Mouse (Mus musculus): ENCODE results near the gene Grb2. TPM values are rescaled to one million over a fixed set of nuclear protein-coding genes. Genes with fewer than 3 reads are reported as not detected.

The Grb2 gene
- polyA plus RNA-seq, 1 experiment from 2014 or later, result 188 TPM

GRCm38 (mm10) chr11:115639540-115639939, 68.9 kb downstream of the Grb2 start:
- no peaks in the 10 kb centered on the region for H3K36me3 ChIP-seq (ENCODE audit: control insufficient read depth, insufficient read depth)
- H3K27ac ChIP-seq (ENCODE audit: low read length), result no peak overlapping the region
- no peaks in the 10 kb centered on the region for H3K9me3 ChIP-seq (ENCODE audit: control insufficient read depth, low read length)
- no peak overlapping the region for H3K4me2 ChIP-seq (ENCODE audit: low read length)
- no peak overlapping the region for H3K4me3 ChIP-seq (replicated peaks; ENCODE audit: low read length)
- H3K27me3 ChIP-seq (replicated peaks; ENCODE audit: control insufficient read depth, insufficient read depth, low read length), result no peaks in the 10 kb centered on the region
- H3K4me1 ChIP-seq (replicated peaks; ENCODE audit: control insufficient read depth, insufficient read depth, low read length), result no peaks in the 10 kb centered on the region
- ATAC-seq, result no peak
- 93% methylated on average over 4 of the region's 4 CpGs for WGBS
- no peak overlapping the region for H3K9ac ChIP-seq (replicated peaks; ENCODE audit: low read depth, low read length)

- no peaks in the 10 kb centered on the region for H3K27me3 ChIP-seq (replicated peaks; ENCODE audit: control insufficient read depth, insufficient read depth, low read length)
- H3K4me2 ChIP-seq (ENCODE audit: low read length), result no peak overlapping the region
- H3K4me1 ChIP-seq (replicated peaks; ENCODE audit: control insufficient read depth, insufficient read depth, low read length), result no peaks in the 10 kb centered on the region
- no peak for ATAC-seq
- H3K9ac ChIP-seq (replicated peaks; ENCODE audit: low read depth, low read length), result no peak overlapping the region
- no peaks in the 10 kb centered on the region for H3K36me3 ChIP-seq (ENCODE audit: control insufficient read depth, insufficient read depth)
- H3K9me3 ChIP-seq (ENCODE audit: control insufficient read depth, low read length), result no peaks in the 10 kb centered on the region
- H3K27ac ChIP-seq (ENCODE audit: low read length), result no peak overlapping the region
- no peak overlapping the region for H3K4me3 ChIP-seq (replicated peaks; ENCODE audit: low read length)
- WGBS, result 82% methylated on average over 5 of the region's 5 CpGs
Measured at GRCm38 (mm10) chr11:115638498-115639409, 69.6 kb downstream of the Grb2 start.

DNA sequence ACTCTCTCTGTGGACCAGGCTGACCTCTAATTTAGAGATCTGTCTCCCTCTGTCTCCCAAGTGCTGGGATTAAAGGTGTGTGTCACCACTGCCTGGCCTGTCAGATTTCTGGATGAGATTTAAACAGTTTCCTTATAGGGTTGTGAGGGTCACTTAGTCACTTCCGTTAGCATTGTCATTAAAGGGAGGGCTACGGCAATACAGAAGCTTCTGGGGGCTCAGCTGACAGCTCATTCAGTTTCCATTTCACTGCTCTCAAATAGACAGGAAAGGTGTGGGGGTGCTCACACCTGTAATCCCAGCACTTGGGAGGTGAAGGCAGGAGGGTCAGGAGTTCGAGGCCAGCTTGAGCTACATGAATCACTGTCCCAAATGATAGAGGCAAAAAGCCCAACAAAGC, 71.4 kb downstream of the Grb2 start:
- ATAC-seq, result no peak
- 84% methylated on average over 3 of the region's 3 CpGs for WGBS
- H3K36me3 ChIP-seq (ENCODE audit: control insufficient read depth, insufficient read depth), result no peaks in the 10 kb centered on the region
- no peaks in the 10 kb centered on the region for H3K9me3 ChIP-seq (ENCODE audit: control insufficient read depth, low read length)
- H3K4me2 ChIP-seq (ENCODE audit: low read length), result no peak overlapping the region
- no peak overlapping the region for H3K27ac ChIP-seq (ENCODE audit: low read length)
- H3K4me1 ChIP-seq (replicated peaks; ENCODE audit: control insufficient read depth, insufficient read depth, low read length), result no peaks in the 10 kb centered on the region
- H3K9ac ChIP-seq (replicated peaks; ENCODE audit: low read depth, low read length), result no peak overlapping the region
- no peaks in the 10 kb centered on the region for H3K27me3 ChIP-seq (replicated peaks; ENCODE audit: control insufficient read depth, insufficient read depth, low read length)
- no peak overlapping the region for H3K4me3 ChIP-seq (replicated peaks; ENCODE audit: low read length)

- Histone ChIP-seq H3K9me3 (ENCODE audit: control insufficient read depth, low read length) (no peaks in the 10 kb centered on the region), H3K4me1 (replicated peaks; ENCODE audit: control insufficient read depth, insufficient read depth, low read length) (no peaks in the 10 kb centered on the region), H3K4me3 (replicated peaks; ENCODE audit: low read length) (no peak overlapping the region), H3K4me2 (ENCODE audit: low read length) (no peak overlapping the region), H3K36me3 (ENCODE audit: control insufficient read depth, insufficient read depth) (no peaks in the 10 kb centered on the region), H3K27ac (ENCODE audit: low read length) (no peak overlapping the region), H3K9ac (replicated peaks; ENCODE audit: low read depth, low read length) (no peak overlapping the region), H3K27me3 (replicated peaks; ENCODE audit: control insufficient read depth, insufficient read depth, low read length) (no peaks in the 10 kb centered on the region)
- no peak for ATAC-seq
- WGBS, result 76% methylated on average over 8 of the region's 8 CpGs
Measured at GRCm38 (mm10) chr11:115635484-115635883, 72.9 kb downstream of the Grb2 start.

GRCm38 (mm10) chr11:115635041-115635440, 73.4 kb downstream of the Grb2 start:
- Histone ChIP-seq H3K9ac (replicated peaks; ENCODE audit: low read depth, low read length) (no peak overlapping the region), H3K4me2 (ENCODE audit: low read length) (no peak overlapping the region), H3K27me3 (replicated peaks; ENCODE audit: control insufficient read depth, insufficient read depth, low read length) (no peaks in the 10 kb centered on the region), H3K4me3 (replicated peaks; ENCODE audit: low read length) (no peak overlapping the region), H3K4me1 (replicated peaks; ENCODE audit: control insufficient read depth, insufficient read depth, low read length) (no peaks in the 10 kb centered on the region), H3K36me3 (ENCODE audit: control insufficient read depth, insufficient read depth) (no peaks in the 10 kb centered on the region), H3K9me3 (ENCODE audit: control insufficient read depth, low read length) (no peaks in the 10 kb centered on the region), H3K27ac (ENCODE audit: low read length) (no peak overlapping the region)
- no peak for ATAC-seq
- WGBS, result 84% methylated on average over 8 of the region's 8 CpGs

- Histone ChIP-seq H3K9ac (replicated peaks; ENCODE audit: low read depth, low read length) (no peak overlapping the region), H3K4me1 (replicated peaks; ENCODE audit: control insufficient read depth, insufficient read depth, low read length) (no peaks in the 10 kb centered on the region), H3K36me3 (ENCODE audit: control insufficient read depth, insufficient read depth) (no peaks in the 10 kb centered on the region), H3K4me3 (replicated peaks; ENCODE audit: low read length) (no peak overlapping the region), H3K9me3 (ENCODE audit: control insufficient read depth, low read length) (no peaks in the 10 kb centered on the region), H3K27ac (ENCODE audit: low read length) (no peak overlapping the region), H3K27me3 (replicated peaks; ENCODE audit: control insufficient read depth, insufficient read depth, low read length) (no peaks in the 10 kb centered on the region), H3K4me2 (ENCODE audit: low read length) (no peak overlapping the region)
- ATAC-seq, result no peak
- WGBS, result 84% methylated on average over 4 of the region's 4 CpGs
Measured at GRCm38 (mm10) chr11:115634109-115634508, 74.3 kb downstream of the Grb2 start.

DNA sequence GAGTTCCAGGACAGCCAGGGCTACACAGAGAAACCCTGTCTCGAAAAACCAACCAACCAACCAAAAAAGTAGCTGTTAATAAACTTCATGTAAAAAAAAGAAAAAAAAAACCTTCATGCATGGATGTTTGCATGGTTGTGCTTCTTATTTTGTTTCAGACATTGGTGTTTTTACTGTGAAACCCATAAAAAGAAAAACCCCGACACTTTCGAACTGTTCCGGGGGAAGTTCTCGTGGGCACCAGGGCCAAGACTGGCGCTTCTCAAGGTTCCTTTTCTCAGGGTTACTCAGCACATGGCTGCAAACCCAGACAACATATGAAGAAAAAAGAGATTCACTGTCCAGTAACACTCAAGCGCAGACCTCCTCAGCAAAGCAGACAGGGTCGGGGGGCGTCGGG, 75.5 kb downstream of the Grb2 start:
- 89% methylated on average over 10 of the region's 10 CpGs for WGBS
- H3K9ac ChIP-seq (replicated peaks; ENCODE audit: low read depth, low read length), result no peak overlapping the region
- H3K4me1 ChIP-seq (replicated peaks; ENCODE audit: control insufficient read depth, insufficient read depth, low read length), result 0 out of 2 replicates have a peak, but pooled peaks cover 3% of the 10 kb centered on the region
- H3K4me2 ChIP-seq (ENCODE audit: low read length), result no peak overlapping the region
- H3K36me3 ChIP-seq (ENCODE audit: control insufficient read depth, insufficient read depth), result no peaks in the 10 kb centered on the region
- ATAC-seq, result no peak
- H3K9me3 ChIP-seq (ENCODE audit: control insufficient read depth, low read length), result no peaks in the 10 kb centered on the region
- H3K27ac ChIP-seq (ENCODE audit: low read length), result no peak overlapping the region
- no peak overlapping the region for H3K4me3 ChIP-seq (replicated peaks; ENCODE audit: low read length)
- H3K27me3 ChIP-seq (replicated peaks; ENCODE audit: control insufficient read depth, insufficient read depth, low read length), result no peaks in the 10 kb centered on the region

DNA sequence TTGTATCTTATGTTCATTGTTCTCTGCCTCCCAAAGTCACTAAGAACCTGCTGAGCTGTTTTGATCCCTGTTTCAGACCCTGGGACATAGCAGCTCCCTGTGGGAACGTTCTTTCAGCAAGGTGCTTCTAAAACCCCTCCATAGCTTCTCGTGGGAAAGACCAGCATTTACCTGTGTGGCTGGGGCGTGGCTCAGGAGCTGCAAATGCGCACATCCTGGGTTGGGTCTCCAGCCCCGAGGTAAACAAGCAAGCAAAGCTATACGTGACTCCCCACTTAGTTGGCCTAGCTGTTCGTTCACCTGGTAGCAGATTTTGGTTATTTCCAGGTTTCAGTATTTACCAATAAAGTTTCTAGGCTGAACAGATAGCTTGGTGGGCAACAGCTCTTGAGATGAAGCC, 76.2 kb downstream of the Grb2 start:
- no peaks in the 10 kb centered on the region for H3K36me3 ChIP-seq (ENCODE audit: control insufficient read depth, insufficient read depth)
- H3K27ac ChIP-seq (ENCODE audit: low read length), result no peak overlapping the region
- H3K4me3 ChIP-seq (replicated peaks; ENCODE audit: low read length), result no peak overlapping the region
- WGBS, result 76% methylated on average over 7 of the region's 7 CpGs
- peaks cover 7% of the 10 kb centered on the region for H3K4me1 ChIP-seq (replicated peaks; ENCODE audit: control insufficient read depth, insufficient read depth, low read length)
- no peak overlapping the region for H3K9ac ChIP-seq (replicated peaks; ENCODE audit: low read depth, low read length)
- no peaks in the 10 kb centered on the region for H3K27me3 ChIP-seq (replicated peaks; ENCODE audit: control insufficient read depth, insufficient read depth, low read length)
- no peaks in the 10 kb centered on the region for H3K9me3 ChIP-seq (ENCODE audit: control insufficient read depth, low read length)
- ATAC-seq, result no peak
- no peak overlapping the region for H3K4me2 ChIP-seq (ENCODE audit: low read length)

- Histone ChIP-seq H3K4me1 (replicated peaks; ENCODE audit: control insufficient read depth, insufficient read depth, low read length) (peaks cover 12% of the 10 kb centered on the region), H3K4me2 (ENCODE audit: low read length) (no peak overlapping the region), H3K27ac (ENCODE audit: low read length) (no peak overlapping the region), H3K9ac (replicated peaks; ENCODE audit: low read depth, low read length) (no peak overlapping the region), H3K36me3 (ENCODE audit: control insufficient read depth, insufficient read depth) (no peaks in the 10 kb centered on the region), H3K9me3 (ENCODE audit: control insufficient read depth, low read length) (no peaks in the 10 kb centered on the region), H3K4me3 (replicated peaks; ENCODE audit: low read length) (no peak overlapping the region), H3K27me3 (replicated peaks; ENCODE audit: control insufficient read depth, insufficient read depth, low read length) (no peaks in the 10 kb centered on the region)
- WGBS, result 15% methylated on average over 3 of the region's 3 CpGs
- no peak for ATAC-seq
Measured at GRCm38 (mm10) chr11:115631505-115631890, 76.9 kb downstream of the Grb2 start.

All from forebrain, embryonic 16.5 days (tissue).